Mouse (Mus musculus) adrenal gland, postnatal 4 days (tissue): ENCODE data around the gene Zfhx3. TPM values are rescaled to one million over a fixed set of nuclear protein-coding genes. Genes with fewer than 3 reads are reported as not detected.

ENCODE experiments used
- DNase-seq, 2 experiments: peaks; one replicate each; pipeline ENCODE4 v3.0.0; 2021 to 2022; ENCODE audit warnings: low spot score in 2 of 2, mixed read lengths in 2 of 2
- total RNA-seq, 2 experiments: library from RNA; stranded (reverse); gene quantifications; 2 replicates each; pipeline ENCODE4 v1.2.3; 2021

The Zfhx3 gene
- total RNA-seq, 2 experiments from 2014 or later: 38.1 to 42.0 TPM

- no peak for DNase-seq
Observed at GRCm38 (mm10) chr8:108089632-108090031, 147.2 kb downstream of the Zfhx3 start.

GRCm38 (mm10) chr8:108098598-108098997, 156.2 kb downstream of the Zfhx3 start:
- DNase-seq: no peak

DNA sequence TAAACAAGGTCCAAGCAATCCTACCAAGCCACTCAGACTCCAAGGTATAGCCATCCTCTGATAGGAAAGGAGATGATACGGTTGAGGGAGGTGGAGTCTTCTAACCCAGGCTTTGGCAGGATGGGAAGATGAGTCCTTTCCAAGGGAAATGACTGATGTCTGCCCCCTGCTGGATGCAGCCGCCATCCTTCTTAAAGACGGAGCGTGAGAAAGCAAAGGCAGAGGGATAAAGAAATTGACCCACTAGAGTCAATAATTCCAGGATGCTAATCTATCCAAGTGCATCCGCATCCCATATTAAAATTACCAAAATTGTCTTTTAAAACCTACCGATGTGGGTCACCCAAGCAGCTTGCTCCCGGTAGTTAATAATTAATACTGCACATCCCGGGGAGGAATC, 158.7 kb downstream of the Zfhx3 start:
- DNase-seq: peak in 1 of 2 experiments; percentile 8

DNA sequence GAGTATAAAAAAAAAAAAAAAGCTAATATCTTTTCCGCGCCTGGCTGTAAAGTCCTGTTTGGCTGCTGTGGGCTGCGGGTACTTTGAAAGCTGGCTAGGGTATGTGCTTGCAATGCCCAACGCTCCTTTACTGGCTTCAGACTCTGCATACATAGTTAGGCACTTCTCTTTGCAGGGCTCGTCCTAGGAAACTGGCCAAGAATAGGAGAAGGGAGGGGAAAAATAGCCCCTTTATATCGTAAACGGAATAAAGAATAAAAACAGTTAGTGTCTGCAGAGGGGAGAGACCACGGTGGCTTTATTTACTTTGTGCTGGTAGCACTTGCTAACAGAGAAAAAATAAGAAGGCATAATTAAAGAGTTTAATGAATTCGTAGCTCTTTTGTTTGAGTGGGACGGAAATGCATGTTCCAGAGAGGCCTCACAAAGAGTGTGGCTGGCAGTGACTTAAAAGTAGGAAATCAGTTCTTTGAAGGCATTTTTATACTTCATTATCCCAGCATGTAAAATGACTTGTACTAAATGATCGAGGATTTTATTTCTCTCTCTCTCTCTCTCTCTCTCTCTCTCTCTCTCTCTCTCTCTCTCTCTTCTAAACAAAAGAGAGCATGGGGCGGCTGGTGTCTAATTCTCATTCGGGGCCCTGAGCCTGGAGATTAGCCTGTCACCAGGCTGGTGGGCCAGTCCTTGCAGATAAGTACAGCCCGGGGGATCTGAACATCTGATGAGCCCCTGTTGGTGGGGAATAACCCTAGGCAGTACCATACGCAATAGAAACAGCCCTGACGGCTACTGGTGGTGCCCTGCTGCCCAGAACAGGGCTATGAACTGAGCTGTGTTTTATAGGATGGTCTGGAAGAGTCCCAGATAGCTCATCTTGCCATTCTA, 159.8 kb downstream of the Zfhx3 start:
- no peak for DNase-seq

GRCm38 (mm10) chr8:108104471-108105098, 162.1 kb downstream of the Zfhx3 start:
- no peak for DNase-seq

DNA sequence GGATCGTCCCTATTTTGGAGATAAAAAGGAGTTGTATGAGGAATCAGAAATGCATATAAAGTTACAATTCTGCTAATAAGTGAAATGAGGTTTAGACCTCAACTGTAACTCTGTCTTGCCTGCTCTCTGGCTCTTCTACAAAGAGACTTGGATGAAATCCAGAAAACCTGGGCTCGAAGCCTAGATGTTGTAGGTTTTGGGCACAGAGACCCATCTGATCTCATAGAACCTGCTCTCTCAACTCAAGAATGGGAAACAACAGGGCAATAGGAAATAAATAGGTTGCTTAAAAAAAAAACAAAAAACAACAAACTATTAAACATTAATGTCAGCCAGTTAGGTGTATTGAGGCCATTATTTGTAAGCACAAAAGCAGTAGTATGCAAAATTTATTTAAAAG, 182.6 kb downstream of the Zfhx3 start:
- DNase-seq: no peak

DNA sequence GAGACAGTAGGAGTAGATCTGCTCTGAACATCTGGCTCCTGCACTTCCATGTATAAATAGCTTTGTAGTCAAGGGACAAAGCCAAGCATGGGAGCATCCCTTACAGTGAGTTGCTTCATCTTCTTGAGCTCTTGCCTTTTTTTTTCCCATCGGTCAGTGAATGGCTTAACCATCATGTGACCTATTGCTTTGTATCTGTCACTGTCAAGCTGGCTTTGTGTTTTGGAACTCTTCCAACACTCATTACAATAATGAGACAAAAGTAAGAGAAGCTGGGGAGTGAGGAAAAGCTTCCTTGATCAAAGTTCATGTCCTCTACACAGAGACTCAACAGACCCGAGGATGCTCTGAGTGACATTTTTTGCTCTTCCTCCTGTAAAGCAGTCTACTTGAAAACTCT, 183.0 kb downstream of the Zfhx3 start:
- no peak for DNase-seq

- DNase-seq: no peak
Observed at GRCm38 (mm10) chr8:108146536-108146935, 204.1 kb downstream of the Zfhx3 start.

DNA sequence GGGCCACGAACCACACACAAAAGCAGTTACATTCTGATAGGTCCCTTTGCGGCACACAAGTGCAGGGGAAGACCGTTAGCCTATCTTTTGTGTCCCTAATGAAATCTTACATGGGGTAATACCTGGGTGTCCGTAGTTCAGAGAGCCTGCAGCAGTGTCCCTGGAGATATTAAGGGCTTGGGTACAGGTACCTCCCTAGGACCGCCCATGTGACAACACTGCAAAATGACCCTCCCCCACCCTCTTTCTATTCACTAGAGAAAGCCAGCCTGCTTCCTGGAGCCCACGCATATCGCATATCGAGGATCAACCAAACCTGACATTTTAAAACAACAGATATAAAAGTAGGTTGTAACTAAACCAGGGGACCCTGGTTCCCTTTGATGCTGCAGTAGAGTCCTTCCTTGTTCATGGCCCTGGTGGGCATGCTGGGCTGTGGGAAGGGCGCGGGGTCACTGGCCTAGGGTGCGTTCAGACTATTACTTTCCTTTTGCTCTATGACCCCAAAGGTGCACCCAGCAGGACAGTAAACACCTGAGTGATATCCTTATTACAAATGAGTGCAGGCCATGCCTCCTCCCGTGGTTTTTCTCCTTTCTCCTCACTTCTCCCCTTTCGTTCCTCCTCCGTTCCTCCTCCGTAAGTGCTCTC, 206.3 kb downstream of the Zfhx3 start:
- DNase-seq: no peak

DNA sequence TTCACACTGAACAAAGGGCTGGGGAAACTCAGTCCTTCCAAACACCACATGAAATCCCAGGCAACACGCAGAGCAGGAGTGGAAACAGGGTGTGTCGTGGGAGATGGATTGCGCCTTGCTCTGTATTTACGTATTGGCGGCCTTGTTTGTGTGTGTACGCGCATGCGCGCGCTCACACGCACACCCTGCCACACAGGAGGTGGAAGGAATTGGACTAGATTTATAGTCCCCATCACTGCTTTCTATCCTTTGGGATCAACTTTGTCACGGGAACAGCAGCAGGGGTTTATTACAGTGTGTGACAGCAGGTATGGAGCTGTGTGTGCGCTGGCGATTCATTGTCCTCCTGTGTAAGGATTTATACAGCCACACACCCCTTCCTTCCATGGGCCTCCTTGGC, 228.4 kb downstream of the Zfhx3 start:
- no peak for DNase-seq

GRCm38 (mm10) chr8:108183296-108183695, 240.9 kb downstream of the Zfhx3 start:
- DNase-seq: no peak

GRCm38 (mm10) chr8:108183948-108184347, 241.5 kb downstream of the Zfhx3 start:
- no peak for DNase-seq

GRCm38 (mm10) chr8:108186289-108186688, 243.8 kb downstream of the Zfhx3 start:
- no peak for DNase-seq

GRCm38 (mm10) chr8:108188044-108188443, 245.6 kb downstream of the Zfhx3 start:
- no peak for DNase-seq

- DNase-seq: no peak
Observed at GRCm38 (mm10) chr8:108194571-108194970, 252.1 kb downstream of the Zfhx3 start.

DNA sequence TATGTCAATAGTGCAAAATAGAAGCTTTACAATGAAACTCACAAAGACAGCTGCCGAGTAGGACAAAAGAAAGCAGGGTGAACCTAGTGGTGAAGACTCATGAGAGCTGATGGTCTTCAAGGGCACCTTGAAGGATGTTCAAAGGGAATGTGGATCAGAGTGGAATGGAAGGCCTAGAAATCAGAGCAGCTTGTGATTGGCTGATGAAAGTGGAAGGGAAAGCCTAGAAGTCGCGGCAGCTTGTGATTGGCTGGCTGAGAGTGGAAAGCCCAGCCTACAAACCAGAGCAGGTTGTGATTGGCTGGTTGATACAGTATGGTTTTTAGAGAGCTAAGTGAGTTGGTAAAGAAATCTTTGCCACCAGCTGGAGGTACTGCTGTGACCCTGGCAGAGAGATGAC, 272.6 kb downstream of the Zfhx3 start:
- DNase-seq: no peak

- peak in 1 of 2 experiments; percentile 8 for DNase-seq
Observed at GRCm38 (mm10) chr8:108218171-108218840, 275.9 kb downstream of the Zfhx3 start.

- DNase-seq: no peak
Observed at GRCm38 (mm10) chr8:108220511-108220910, 278.1 kb downstream of the Zfhx3 start.

- DNase-seq: no peak
Observed at GRCm38 (mm10) chr8:108222091-108222490, 279.6 kb downstream of the Zfhx3 start.

DNA sequence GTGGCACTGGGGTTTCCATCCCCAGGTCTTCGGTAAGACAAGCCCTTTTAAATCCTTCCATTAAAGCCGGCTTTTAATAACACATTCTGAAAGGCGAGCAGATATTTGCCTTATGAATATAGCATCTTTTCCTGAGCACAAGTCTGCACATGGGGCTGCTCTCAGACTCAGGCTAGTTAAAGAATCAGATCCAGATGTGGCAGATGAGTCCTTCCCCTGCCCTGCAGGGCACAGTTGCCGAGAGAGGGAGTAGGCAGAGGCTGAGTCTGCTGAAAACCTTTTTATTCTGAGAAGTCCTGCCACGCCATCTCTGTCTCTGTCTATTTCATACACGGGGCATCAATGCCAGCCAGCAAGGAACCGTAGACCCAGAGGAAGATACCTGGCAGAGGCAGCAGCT, 289.9 kb downstream of the Zfhx3 start:
- no peak for DNase-seq

DNA sequence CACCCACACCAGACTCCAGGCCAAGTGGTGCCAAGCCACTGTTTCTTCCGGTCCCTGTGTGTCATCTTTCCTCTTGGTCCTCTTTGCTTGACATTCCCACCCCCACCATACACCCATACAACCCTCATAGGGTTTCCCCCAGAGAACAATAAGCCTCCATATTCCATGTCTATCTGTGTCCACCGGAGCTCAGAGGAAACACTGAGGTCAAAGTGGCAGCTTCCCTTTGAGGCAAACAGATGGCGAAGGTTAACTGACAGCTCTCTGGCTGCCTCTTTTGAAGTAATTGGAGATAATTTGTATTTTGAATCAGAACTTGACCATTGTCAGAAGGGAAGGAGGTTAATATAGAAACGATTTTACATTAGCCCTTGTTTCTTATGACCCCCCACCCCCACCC, 292.0 kb downstream of the Zfhx3 start:
- DNase-seq: no peak

GRCm38 (mm10) chr8:108236715-108237114, 294.3 kb downstream of the Zfhx3 start:
- DNase-seq: no peak
